Mouse (Mus musculus): ENCODE measurements at regions not wholly inside any gene's neighbourhood (a gene's known extent, or its start where the extent isn't known, plus 50 kb on each side); places are given as distances from the start of the nearest gene placed in this dataset.

GRCm38 (mm10) chr12:36748345-36748744 lies 360.0 kb upstream of the Meox2 start:
- no peak for ATAC-seq (ENCODE audit: insufficient number of reproducible peaks, low FRiP score, low TSS enrichment)

DNA sequence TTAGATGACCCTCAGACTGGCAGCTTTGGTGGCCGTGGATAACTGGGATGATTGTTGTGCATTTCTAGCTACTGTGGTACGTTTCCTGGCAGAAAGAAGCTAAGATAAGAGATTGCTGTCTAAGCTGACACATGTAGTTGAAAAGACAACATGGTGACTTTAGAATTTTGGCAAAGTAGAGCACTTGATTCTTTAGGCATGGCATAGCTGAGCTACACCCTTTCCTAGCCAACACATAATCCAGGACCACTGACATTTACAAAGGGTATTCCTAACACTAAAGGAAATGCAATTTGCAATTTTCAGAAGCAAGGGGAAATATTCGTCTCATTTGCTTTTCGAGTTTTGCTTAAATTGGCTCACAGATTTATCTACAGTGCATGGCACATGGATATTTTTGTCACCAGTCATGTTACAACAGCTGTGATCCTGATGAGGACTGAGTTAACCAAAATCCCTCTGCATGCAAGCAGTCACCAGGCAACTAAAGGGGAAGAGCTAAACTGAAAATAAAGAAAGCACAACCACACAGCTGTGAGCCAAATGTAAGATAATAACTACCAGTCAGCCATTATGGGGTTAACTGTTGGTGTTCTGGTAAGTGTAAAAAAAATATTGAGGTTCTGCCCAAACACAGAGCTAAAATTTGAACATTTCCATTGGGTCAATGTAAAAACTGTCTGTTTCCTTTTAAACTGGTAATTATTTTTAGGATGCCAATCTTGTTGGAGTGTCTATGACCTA lies 342.9 kb upstream of the Meox2 start:
- no peak for ATAC-seq (ENCODE audit: insufficient number of reproducible peaks, low FRiP score, low TSS enrichment)

DNA sequence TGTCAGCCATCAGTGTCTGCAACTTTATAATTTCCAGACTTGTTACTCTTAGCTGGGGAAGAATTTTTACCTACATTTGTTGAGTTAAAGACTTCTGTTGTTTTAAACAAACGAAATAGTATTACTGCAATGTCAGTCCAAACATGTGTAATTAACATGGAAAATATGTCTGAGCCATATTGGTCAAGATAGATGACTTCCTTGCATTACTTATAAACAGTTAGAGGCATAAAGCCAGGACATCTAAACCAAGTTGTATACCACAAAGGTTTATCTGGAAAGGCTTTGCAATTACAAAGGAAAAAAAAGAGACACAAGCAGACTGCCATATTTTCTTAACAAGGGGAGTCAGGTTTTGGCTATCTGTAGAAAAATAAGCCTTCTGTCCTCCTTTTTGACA lies 342.2 kb upstream of the Meox2 start:
- ATAC-seq (ENCODE audit: insufficient number of reproducible peaks, low FRiP score, low TSS enrichment), result no peak

DNA sequence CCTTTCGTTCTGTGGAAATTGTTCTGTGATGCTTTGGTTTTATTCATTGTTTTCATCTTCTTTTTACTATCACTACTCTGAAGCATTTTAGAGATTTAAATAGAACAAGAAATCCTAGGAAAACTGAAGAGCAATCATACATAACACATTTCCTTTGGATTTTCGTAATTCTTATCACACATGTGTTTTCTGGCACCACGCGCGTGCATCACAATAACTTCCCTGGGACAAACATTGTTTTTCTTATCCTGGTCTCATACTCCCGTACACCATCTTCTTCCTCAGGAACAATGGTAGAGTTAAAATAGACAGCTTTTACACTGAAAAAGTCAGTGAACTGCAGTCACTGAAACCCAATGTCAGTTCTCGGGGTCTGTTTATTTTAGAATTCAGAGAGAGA lies 327.6 kb upstream of the Meox2 start:
- no peak for ATAC-seq (ENCODE audit: insufficient number of reproducible peaks, low FRiP score, low TSS enrichment)

DNA sequence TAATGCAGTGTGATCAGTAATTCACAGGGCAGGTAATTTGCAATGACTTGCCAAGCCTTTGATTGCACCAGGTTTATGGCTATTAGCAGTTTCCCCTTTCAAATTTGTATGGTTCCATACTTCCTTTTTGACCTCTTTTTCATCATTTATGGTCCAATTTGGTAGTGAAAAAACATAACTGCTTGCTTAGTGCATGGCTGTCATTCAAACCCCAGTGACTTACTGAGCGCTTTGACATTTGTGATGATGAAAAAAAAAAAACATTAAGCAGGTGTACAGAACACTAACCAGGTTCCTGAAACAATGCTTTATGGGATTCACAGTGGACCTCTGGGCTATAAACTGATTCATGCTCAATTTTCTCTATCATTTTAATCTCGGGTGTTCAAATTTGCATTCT lies 317.5 kb upstream of the Meox2 start:
- no peak for ATAC-seq (ENCODE audit: insufficient number of reproducible peaks, low FRiP score, low TSS enrichment)

GRCm38 (mm10) chr12:36791430-36791829 lies 316.9 kb upstream of the Meox2 start:
- no peak for ATAC-seq (ENCODE audit: insufficient number of reproducible peaks, low FRiP score, low TSS enrichment)

GRCm38 (mm10) chr12:36792205-36792604 lies 316.1 kb upstream of the Meox2 start:
- no peak for ATAC-seq (ENCODE audit: insufficient number of reproducible peaks, low FRiP score, low TSS enrichment)

DNA sequence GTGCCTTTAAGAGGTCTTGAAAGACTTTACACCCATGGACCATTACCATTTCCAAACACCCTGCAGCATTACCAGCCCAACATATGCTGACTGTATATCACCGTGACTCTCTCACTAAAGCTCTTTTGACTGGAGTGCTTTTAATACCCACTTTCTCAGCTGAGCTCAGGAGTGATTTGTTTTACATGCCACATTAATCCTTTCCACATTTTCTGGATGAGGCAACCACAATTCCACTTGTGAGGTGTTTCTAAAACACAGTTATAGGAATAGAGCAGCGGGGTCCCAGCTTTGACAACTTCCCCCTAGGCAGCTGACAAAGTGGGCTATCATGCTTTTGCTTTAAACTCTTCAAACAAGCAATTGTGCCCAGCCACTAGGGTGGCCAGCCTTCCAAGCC lies 314.5 kb upstream of the Meox2 start:
- no peak for ATAC-seq (ENCODE audit: insufficient number of reproducible peaks, low FRiP score, low TSS enrichment)

DNA sequence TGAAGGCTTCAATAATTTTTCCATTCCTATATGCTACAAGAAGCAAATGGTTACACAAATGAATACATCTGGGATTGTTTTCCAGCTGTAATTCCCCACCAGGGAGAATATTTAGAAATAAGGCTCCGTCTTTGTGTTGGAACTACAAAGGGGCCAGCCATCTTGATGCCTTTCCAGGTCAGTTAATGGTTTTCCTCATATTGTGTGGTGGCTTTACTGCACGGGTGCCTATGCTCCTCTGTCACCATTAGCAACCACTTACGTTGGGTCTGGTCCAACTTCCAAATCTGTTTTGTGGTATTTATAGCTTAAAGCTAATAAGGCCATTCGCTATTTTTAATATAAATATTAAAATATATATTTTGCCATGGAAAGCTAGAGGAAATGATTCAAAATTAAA lies 312.1 kb upstream of the Meox2 start:
- no peak for ATAC-seq (ENCODE audit: insufficient number of reproducible peaks, low FRiP score, low TSS enrichment)

DNA sequence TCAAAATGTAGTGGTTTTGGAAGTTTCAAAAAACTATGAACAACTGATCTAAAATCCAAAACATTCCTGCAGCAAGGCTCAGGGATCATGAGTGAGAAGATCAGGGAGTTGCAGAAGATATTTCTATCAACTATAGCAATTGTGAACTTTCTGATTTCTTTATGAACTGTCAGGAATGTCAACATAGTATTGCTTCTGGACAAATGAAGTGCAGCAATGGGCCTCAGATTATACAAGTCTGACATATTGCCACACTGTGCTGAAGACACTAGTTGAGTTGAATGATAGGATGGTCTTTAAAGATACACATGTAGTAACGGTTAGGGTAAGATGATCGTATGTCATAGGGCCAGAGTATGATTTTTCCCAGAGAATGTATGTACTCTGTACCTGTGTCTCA lies 290.4 kb upstream of the Meox2 start:
- no peak for ATAC-seq (ENCODE audit: insufficient number of reproducible peaks, low FRiP score, low TSS enrichment)

DNA sequence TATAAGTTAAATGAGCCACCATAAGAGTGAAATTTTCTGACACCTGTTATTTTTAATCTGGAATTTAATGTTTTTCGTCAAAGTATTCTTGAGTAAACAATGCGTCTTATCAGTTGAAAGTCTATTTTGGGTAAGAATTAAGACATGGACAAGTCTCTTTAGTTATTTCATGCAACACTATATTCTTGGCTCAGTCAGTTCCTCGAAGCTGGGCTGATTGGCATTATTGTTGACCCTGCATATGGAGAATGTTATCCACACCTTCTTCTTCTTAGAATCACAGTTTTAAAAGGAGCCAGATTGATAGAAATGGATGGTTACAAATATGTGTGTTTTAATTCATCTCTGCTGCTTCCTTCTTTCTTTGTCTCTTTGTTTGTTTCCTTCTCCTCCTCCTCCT lies 289.5 kb upstream of the Meox2 start:
- no peak for ATAC-seq (ENCODE audit: insufficient number of reproducible peaks, low FRiP score, low TSS enrichment)

DNA sequence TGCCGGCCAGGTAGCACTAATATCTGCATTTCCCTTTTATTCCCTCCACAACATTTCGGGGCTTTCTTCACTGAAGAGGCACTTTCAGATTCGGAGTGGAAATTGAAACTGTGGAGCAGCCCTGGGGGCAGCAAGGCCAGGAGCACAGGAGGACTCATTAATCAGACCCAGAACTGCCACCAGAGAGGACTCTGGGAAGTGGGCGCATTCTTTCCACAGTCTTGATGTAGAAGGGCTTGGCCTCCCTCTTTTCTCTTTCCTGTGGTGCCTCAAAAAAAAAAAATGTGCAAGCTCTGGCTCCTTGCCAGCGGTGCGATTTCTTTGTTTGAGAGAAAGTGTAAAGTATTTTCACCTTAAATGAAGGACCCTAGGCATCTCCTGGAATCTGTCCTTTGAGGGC lies 281.6 kb upstream of the Meox2 start:
- ATAC-seq (ENCODE audit: insufficient number of reproducible peaks, low FRiP score, low TSS enrichment), result no peak

DNA sequence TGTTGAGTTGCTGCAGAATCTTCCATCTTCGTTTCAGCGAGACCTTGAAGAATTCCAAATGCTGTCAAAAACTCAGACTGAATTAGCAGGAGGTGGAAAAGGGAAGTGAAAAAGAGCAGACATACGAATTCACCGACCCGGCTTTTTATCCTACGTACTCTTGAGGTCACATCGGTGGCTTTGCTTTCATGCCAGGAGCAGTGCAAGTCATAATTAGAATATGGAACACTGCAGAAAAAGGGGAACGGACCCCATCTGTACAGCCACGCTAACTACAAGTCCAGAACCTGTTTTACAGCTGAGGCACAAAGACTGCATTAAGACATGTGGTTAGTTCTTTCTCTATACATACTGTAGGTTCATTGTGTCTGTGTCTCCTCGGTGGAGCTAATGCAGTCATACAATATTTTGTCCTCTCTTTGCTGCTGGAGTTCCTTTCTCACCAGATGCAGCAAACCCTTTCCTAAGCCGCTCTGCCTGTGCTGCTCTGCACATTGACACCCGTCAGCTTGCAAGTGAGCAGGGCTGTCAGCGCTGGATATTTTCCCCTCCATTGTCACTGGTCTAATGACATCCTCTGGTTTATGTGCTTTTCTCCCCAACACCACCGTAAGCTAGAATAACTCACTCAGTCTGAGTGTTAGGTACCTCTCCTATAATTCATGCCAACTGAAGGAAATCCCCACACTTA lies 276.9 kb upstream of the Meox2 start:
- no peak for ATAC-seq (ENCODE audit: insufficient number of reproducible peaks, low FRiP score, low TSS enrichment)

DNA sequence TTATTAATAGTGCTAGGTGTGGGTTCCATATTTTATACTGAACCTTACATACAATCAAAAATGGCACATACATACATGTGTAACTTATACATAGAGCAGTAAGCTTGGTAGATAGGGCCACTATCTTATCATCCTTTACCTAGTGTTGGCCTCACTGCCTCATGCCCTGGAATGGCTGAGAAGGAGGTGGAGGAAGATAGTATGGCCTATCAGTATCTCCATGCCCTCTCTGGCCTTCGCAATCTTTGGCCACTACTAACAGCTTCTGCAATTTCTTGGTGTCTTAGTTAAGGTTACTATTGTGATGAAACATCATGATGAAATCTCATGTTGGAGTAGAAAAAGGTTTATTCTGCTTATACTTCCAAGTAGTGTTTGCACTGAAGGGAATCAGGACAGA lies 265.4 kb upstream of the Meox2 start:
- ATAC-seq (ENCODE audit: insufficient number of reproducible peaks, low FRiP score, low TSS enrichment), result no peak

DNA sequence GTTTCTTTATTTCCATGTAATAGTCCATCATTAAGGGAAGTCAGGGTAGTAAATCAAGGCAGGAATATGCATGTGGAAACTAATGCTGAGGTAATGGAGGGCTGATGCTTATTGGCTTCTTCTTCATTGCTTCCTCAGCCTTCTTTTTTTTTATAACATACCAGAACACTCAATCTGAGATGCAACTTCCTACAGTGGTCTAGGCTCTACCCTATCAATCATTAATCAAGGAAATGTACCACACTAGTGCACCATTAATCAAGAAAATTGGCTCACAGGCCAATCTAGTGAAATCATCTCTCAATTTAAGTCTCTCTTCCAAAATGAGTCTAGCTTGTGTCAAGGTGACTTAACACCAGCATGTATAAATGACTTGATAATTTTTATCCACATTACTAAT lies 263.2 kb upstream of the Meox2 start:
- ATAC-seq (ENCODE audit: insufficient number of reproducible peaks, low FRiP score, low TSS enrichment), result no peak

GRCm38 (mm10) chr12:36849086-36849485 lies 259.3 kb upstream of the Meox2 start:
- ATAC-seq (ENCODE audit: insufficient number of reproducible peaks, low FRiP score, low TSS enrichment), result no peak

- ATAC-seq (ENCODE audit: insufficient number of reproducible peaks, low FRiP score, low TSS enrichment), result no peak
Measured at GRCm38 (mm10) chr12:36863113-36863512, 245.2 kb upstream of the Meox2 start.

DNA sequence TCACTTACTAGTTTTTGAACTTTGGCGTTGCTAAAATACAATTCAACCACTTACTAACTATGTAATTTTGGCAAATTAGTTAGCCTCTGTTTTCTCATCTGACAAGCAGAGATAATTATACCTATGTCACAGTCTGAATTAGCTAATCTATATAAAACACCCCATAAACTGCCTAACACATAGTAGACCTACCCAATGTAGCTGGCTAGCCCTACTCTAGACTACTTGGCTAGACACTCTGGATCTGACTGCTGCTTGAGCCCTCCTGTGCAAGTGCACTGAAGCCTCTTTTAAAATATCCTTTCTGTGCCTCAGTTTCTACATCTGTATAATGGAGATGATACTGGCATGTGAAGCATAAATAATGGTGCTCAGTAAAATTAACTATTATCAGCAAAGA lies 227.6 kb upstream of the Meox2 start:
- ATAC-seq (ENCODE audit: insufficient number of reproducible peaks, low FRiP score, low TSS enrichment), result no peak

- no peak for ATAC-seq (ENCODE audit: insufficient number of reproducible peaks, low FRiP score, low TSS enrichment)
Measured at GRCm38 (mm10) chr12:36913364-36913763, 195.0 kb upstream of the Meox2 start.

DNA sequence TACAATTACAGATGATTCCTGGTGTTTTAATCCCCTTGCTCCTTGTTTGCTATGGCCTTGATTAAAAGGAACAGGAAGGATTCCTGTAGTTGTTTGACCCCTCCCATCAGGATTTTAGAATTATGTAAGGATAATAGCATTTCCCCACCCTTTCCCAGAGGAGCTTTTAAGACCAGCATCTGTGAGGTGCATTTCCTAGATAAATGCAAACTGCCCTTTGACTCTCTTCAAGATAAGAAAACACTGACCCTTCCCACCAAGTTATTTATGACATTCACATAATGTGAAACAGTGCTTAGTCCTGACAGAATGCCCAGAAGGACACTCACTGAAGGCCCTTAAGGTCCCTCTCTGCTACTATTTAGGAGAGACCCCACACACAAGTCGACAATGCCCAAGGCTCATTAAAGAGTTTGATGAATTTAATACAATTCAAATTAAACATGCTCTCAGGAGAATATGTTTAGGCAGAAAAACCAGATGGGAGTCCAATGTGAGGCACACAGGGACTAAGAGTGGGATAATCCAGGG lies 190.7 kb upstream of the Meox2 start:
- ATAC-seq (ENCODE audit: insufficient number of reproducible peaks, low FRiP score, low TSS enrichment), result no peak

DNA sequence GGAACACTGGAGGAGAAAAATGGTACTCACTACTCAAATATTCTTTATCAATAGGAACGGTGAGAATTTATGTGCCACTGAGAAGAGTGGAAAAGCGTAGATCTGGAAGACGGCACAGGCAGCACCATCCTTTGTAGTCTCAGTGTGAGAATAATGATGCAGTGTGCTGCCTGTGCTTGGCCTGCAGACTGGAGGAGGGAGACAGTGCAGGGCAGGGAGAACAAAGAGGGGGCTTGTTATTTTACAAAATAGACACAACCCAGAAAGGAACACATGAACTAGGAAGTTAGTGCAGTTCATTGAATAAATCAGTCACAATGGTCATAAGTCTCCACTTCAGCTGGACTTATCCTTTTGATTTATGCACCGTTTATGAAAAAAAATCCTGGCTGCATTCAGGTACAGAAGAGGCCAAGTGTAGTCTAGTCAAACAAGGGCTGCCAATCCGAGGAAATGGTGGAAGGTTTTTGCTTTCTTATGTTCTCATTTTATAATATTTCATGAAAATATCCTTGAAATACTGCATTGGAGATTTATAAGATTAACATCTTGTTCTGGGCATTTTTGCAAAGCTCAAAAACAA lies 190.0 kb upstream of the Meox2 start:
- no peak for ATAC-seq (ENCODE audit: insufficient number of reproducible peaks, low FRiP score, low TSS enrichment)

- no peak for ATAC-seq (ENCODE audit: insufficient number of reproducible peaks, low FRiP score, low TSS enrichment)
Measured at GRCm38 (mm10) chr12:36923558-36923957, 184.8 kb upstream of the Meox2 start.

All from cerebellum, adult (tissue).